Mouse (Mus musculus): ENCODE measurements around the gene Megf6. TPM values are rescaled to one million over a fixed set of nuclear protein-coding genes. Genes with fewer than 3 reads are reported as not detected.

Gene Megf6
- polyA plus RNA-seq (2017; shearing (Covaris generic)) = 0.38 TPM

DNA sequence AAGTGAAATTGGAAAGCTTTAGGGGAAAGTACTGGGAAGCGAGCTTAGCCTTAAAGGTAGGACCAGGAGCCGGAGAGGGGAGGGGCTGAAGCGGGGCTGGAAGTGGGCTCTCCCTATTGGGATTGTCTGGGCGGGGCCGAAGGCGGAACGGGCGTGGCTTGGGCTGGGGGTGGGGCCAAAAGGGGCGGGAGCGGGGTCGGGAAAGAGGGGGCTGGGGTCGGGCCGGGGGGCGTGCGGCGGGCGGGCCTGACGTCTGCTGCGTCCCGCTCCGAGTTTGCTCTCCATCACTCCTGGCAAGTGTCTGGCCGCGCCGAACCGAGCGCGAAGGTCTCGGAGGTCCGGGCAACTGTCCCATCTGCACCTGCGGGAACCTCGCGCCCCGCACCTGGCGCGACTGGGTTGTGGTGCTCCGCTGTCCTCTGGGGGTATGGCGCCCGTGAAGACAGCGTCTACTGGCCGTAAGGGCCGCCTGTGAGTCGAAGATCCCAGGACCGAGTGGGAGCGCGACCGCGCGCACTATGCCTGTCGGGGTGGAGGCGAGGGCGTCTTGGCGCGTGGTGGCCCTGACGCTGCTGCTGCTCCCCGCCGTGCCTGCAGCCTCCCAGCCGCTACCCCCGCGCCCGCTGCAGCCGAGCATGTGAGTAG, at the start of gene Megf6:
Megf6 (plus strand) TSS at position 225 of the 645 bp plus-strand sequence.

DNA sequence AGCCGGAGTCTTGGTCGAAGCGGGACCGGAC, 30.5 kb upstream of the Megf6 start, which contains the start of gene Trp73:
Trp73 (minus strand) TSS at position 27 of the 31 bp plus-strand sequence.

DNA sequence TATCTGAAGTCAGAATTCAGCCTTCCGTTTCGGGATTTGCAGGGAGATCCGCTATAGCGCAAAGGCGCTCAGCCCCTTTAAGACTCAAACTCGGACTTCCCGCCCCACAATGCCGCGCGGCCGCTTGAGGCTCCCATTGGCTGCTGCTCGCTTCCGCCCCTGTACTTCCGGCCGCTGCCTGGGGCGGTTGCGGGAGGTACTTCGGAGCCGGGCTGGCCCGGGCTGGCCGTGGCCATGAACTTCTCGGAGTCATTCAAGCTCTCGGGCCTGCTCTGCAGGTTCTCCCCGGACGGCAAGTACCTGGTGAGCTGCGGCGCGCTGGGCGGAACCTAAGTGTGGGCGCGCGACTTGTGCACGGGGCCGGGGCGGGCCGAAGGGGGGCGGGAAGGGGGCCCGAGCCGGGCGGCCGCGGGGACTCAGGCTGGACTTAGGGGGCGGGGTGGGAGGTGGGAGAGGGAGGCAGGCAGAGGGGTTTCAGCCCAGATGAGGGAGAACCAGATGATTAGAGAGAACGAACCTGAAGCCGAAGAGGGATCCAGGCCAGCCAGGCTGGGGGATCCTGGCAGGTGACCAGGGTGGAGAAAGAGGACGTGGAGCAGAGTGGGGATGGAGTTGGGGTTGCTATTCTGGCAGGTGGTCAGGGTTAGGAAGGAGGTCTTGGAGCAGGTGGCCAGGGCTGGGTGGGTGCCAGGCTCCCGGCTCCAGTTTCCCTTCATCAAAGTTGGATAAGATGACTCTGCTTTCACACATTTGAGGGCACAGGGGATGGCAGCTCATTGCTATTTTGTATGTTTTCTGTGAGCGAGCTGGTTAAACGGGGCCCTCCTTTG, 28.1 kb upstream of the Megf6 start, which contains the start of gene Wrap73:
Wrap73 (plus strand) TSS at position 162 of the 830 bp plus-strand sequence.

DNA sequence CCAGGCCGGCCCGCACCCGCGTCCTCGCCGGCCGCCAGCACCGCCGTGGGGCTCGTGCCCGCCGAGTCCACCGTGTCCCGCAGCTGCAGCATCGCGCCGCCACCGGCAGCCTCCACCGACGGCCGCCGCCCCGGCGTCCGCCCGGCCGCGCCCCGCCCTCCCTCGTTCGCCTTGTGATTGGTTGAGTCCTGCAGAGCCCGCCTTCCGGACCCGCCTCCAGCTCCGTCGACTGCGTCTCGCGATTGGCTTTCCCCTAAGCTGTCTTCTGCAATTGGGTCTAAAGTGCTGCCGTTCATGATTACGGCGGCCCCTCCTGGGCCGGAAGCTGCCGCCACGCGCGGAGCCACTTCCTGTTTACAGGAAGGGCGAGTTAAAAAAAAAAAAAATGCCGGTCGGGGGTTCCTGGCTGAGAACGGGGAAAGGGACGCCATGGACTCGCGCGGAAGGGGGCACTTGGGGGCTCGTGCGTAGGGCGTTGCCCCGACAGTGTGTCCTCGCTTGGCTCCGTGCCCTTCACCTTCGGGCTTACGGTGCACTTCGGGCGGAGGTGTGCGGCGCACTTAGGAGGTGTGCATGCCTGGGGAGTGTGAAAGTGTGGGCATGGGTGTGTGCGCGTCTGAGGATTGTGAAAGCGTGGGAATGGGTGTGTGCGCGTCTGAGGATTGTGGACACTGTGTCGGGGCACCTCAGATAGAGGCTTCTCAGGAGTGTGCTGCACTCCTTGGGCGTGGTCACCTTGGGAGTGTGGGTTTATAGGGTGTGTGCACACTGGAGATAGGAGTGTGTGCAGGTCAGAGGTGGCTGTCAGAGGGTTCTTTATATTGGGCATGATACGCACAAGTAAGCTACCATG, 9.8 kb upstream of the Megf6 start, which contains the start of gene Tprgl:
Tprgl (minus strand) TSS at position 129 of the 853 bp plus-strand sequence.

DNA sequence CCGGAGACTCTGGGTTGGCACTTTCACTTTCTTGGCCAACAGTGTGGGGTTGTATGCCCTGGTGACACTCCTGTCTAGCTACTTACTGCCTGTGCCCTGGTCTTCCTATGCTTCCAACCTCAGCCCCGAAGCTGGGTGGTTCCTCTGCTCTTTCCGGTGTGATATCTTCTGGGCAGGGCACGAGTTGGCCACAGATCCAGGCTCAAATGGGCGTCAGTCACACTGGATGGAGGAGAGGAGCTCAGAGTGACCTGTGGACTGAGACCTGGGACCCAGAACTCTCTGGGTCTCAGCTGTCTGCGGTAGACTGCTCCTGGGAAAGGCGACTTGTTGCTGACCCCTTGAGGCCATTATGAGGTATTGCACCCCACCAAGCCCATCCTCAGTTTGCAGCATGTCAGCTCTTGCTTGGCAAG, 130.9 kb downstream of the Megf6 start, which contains the start of gene Arhgef16:
Arhgef16 (minus strand) TSS at position 211 of the 416 bp plus-strand sequence.

Other genes starting within 250 kb of the Megf6 start
- gene A430005L14Rik, start 213.5 kb upstream of the Megf6 start, polyA plus RNA-seq (2017; shearing (Covaris generic)) = 74.9 TPM
- gene Dffb, start 195.6 kb upstream of the Megf6 start, polyA plus RNA-seq (2017; shearing (Covaris generic)) = 23.0 TPM
- gene Cep104, start 195.5 kb upstream of the Megf6 start, polyA plus RNA-seq (2017; shearing (Covaris generic)) = 13.5 TPM
- 57.1 TPM for gene Lrrc47, start 159.0 kb upstream of the Megf6 start, polyA plus RNA-seq (2017; shearing (Covaris generic))
- gene Smim1, start 144.5 kb upstream of the Megf6 start, polyA plus RNA-seq (2017; shearing (Covaris generic)) = 0.18 TPM
- gene Ccdc27, start 128.1 kb upstream of the Megf6 start, polyA plus RNA-seq (2017; shearing (Covaris generic)) = not detected
- gene Trp73, start 30.5 kb upstream of the Megf6 start, polyA plus RNA-seq (2017; shearing (Covaris generic)) = not detected
- 38.4 TPM for gene Wrap73, start 28.4 kb upstream of the Megf6 start, polyA plus RNA-seq (2017; shearing (Covaris generic))
- 376 TPM for gene Tprgl, start 10.1 kb upstream of the Megf6 start, polyA plus RNA-seq (2017; shearing (Covaris generic))
- gene Arhgef16, start 130.9 kb downstream of the Megf6 start, polyA plus RNA-seq (2017; shearing (Covaris generic)) = 0.24 TPM
- not detected for gene B230104I21Rik, start 165.4 kb downstream of the Megf6 start, polyA plus RNA-seq (2017; shearing (Covaris generic))